Mouse (Mus musculus) fat pad, adult 2 months (tissue): ENCODE data around the gene Epha2.

ENCODE experiments used
- DNase-seq: peaks from one replicate; pipeline ENCODE4 v3.0.0-alpha.2; 2011; ENCODE audit warnings: low read depth, low spot score; ENCODE audit errors: extremely low read depth

Epha2 gene

DNA sequence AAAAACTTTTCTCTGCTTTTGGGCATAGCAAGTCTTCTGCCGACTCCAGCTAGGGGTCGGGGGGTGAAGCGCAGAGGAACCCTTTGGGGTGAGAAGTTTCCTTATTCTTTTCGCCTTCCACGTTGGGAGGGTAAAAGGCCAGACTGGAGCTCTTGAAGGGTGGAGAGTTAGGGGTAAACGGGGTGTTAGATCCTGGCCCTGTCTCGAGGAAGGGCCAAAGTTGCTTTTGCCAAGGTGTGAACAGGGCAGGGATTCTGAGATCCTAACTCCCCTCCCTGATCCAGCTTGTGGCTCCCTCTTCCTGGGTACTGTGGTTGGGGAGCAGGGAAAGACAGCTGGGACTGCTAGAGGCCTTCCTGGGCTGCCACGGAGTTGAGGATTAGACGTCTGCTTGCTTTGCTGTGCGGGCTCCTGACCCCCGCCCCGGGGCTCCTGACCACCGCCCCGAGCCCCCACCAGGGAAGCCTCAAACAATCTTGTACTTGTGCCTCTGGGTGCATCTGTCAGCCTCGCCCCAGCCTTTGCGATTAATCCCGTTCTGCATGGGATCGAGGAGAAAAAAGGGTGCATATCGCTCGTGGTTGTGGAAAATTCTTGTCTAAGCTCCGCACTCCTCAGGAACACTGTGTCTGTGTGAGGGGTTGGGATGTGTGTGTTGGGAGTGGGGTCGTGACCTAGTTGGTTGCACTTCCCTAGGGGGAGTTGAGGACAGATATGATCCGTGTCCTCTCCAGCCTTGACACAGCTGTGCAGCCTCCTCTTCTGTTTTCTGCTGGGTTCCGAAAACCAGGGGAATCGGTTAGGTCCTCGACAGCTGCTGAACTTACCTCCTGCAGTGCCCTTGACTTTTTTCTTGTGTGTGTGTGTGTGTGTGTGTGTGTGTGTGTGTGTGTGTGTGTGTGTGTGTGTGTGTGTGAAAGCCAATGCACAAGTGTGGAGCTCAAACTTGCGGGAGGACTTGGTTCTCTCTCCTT lies 1.7 kb downstream of the Epha2 start:
- no peak for DNase-seq

DNA sequence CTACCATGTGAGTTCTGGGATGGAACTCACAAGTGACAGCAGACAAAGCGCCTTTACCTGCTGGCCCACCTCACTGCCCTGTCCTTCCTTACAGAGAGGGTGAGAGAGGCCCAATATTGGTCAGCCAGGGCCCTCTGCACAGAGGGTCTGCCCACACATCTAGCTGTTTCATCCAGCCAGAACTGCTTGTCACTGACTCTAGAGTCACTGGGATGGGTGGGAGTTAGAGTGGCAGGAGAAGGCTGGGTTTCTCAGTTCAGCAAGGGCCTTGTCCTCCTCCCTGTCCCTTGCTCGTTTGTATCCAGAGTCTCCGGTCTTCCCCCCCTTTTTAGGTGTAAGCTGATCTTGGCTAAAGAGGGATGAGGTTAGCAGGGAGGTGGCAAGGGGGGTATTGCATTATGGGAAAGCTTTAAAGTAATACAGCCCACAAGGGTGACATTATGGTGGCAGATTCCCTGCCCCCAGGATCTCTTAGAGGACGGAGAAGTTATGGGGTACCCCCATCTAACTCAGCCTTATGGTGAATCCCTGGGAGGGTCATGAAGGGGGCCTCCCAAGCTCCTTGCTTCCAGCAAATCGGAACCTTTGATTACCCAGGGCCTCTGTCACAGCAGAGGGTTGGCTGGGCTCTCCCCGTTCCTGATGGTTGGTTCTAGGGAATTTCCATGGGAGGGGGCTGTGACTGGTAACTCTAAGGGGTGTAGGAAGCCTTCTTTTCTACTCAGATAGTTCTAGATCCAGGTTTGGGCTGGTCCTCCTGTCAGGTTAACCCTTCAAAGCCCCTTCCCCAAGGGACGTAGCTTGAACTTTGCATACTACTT lies 2.6 kb downstream of the Epha2 start:
- DNase-seq, result no peak

DNA sequence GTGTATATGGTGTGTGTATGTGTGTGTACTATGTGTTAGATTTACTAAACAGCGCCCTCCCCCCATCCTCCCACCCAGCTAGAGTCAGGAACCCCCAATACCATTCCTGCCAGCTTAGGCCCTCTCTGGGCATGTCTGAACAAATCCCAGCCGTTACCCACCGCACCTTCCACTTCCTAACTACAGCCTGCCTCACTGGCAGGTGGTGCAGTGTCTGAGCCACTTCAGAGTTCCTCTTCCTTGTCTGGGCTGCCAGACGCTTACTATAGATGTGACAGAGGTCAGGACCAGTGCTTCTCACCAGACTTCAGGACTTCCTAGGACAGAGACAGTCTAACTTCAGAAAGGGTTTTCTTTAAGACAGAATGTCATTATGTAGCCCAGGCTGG lies 3.2 kb downstream of the Epha2 start:
- DNase-seq, result no peak

GRCm38 (mm10) chr4:141306057-141306456 lies 5.0 kb downstream of the Epha2 start:
- DNase-seq, result no peak

DNA sequence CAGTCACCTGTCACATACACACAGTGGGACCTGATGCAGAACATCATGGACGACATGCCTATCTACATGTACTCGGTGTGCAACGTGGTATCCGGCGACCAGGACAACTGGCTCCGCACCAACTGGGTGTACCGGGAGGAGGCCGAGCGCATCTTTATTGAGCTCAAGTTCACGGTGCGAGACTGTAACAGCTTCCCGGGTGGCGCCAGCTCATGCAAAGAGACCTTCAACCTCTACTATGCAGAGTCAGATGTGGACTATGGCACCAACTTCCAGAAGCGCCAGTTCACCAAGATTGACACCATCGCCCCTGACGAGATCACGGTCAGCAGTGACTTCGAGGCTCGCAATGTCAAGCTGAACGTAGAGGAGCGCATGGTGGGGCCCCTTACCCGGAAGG lies 7.3 kb downstream of the Epha2 start:
- no peak for DNase-seq

GRCm38 (mm10) chr4:141308857-141309772 lies 8.1 kb downstream of the Epha2 start:
- no peak for DNase-seq

DNA sequence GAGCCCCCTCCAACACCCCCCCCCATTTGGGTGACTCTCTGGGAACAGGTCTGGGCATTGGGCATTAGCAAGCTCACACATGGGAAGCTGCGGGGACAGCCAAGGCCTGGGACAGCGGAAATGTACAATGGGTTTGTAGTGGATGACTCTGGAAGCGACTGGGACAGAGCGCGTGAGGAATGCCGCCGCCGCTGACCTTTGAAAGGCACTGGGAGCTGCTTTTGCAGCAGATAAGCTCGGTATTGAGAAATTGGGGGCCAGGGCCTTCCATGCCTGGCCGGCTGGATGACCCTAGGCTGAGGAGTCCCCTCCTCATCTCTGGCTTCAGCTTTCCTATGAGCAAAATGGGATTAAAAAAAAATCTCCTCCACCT lies 8.7 kb downstream of the Epha2 start:
- DNase-seq, result no peak

GRCm38 (mm10) chr4:141310191-141310606 lies 9.2 kb downstream of the Epha2 start:
- no peak for DNase-seq

- DNase-seq, result no peak
These were observed 10.0 kb downstream of the Epha2 start for GRCm38 (mm10) chr4:141311078-141311477.

GRCm38 (mm10) chr4:141311506-141311905 lies 10.5 kb downstream of the Epha2 start:
- no peak for DNase-seq

- DNase-seq, result no peak
These were observed 10.9 kb downstream of the Epha2 start for GRCm38 (mm10) chr4:141311908-141312307.

GRCm38 (mm10) chr4:141312513-141313131 lies 11.6 kb downstream of the Epha2 start:
- no peak for DNase-seq

GRCm38 (mm10) chr4:141313481-141313880 lies 12.4 kb downstream of the Epha2 start:
- peak; percentile 86 for DNase-seq

DNA sequence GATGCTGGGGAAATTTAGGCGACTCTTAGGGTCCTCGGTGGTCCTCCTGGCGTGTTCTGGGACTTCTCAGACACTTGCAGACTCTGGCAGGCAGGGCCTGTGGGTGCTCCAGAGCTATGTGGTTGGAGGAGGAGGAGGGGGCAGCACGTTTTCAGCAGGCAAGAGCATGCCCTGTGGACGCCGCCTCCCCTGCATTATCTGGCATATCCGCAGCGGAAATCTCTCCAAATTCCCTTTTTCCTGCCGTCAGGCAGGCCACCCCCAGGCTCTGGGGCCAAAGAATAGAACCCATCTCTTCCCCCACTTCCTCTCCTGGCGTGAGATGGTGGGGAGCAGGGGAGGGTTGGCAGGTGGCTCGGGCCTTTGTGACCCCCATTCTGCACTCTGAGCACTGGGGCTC lies 12.9 kb downstream of the Epha2 start:
- no peak for DNase-seq

DNA sequence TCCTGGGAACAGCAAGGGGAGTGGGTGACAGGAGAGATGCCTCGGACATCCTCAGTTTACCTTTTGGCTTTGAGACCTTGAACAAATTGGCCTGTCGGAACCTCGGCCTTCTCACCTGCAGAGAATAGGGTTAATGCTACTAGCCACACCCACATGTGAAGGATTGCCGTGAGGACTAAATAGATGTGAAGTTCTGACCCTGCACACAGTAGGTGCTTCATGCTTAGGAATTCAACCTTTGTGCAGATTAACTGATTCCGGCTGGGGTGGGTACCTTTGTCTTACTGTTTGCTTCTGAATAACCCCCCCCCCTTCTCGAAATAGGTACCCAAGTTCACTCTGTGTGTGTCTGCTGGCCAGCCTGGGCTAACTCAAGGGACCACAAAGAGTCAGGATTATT lies 13.7 kb downstream of the Epha2 start:
- DNase-seq, result no peak

- no peak for DNase-seq
These were observed 15.0 kb downstream of the Epha2 start for GRCm38 (mm10) chr4:141316023-141316422.

DNA sequence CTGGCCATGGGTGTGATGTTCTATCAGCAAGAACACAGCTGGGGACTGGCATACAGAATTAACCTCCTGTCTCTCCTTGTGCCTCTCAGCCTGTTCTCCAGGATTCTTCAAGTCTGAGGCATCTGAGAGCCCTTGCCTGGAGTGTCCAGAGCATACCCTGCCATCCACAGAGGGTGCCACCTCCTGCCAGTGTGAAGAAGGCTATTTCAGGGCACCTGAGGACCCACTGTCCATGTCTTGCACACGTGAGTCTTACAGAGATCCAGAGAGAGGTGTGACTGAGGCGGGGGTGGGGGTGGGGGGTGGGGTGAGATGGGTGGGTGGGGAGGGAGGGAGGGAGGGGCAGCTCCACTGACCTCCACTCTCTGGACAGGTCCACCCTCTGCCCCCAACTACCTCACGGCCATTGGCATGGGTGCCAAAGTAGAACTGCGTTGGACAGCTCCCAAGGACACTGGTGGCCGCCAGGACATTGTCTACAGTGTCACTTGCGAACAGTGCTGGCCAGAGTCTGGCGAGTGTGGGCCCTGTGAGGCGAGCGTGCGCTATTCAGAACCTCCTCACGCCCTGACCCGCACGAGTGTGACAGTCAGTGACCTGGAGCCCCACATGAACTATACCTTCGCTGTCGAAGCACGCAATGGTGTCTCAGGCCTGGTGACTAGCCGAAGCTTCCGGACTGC lies 15.6 kb downstream of the Epha2 start:
- DNase-seq, result no peak

- DNase-seq, result no peak
These were observed 16.9 kb downstream of the Epha2 start for GRCm38 (mm10) chr4:141317914-141318313.

- no peak for DNase-seq
These were observed 21.5 kb downstream of the Epha2 start for GRCm38 (mm10) chr4:141322526-141322925.

DNA sequence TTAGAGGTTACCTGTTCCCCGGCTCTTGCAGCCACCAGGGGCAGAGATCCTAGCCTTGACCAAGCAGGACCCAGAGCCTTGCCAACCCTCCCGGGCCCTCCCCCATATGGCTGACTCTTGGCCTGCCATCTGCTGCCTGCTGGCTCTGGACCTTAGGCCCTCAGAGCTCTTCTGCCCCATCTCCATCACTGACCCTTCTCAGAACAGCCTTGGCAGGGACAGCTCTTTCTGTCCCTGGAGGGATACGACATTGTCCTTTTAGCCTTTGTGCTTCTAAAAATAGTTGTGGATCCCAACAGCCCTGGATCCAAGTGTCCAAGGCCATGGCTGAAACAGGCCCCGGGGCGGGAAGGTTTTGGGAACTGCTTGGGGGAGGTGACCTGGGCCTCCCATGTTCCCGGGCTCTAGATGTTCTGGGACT lies 23.7 kb downstream of the Epha2 start:
- DNase-seq, result no peak
